Mouse (Mus musculus) MEL (cell line): ENCODE data around the gene Rxfp1. TPM values are rescaled to one million over a fixed set of nuclear protein-coding genes. Genes with fewer than 3 reads are reported as not detected.

Experiments used
- DNase-seq: peaks from one replicate; pipeline ENCODE4 v3.0.0; 2011; ENCODE audit warnings: low read depth, low spot score
- H3K27ac ChIP-seq: 2 replicates; pipeline ENCODE4 v1.5.1; 2012; ENCODE audit warnings: low read depth, mild to moderate bottlenecking, control low read depth, low read length, moderate library complexity; ENCODE audit not compliant: control insufficient read depth
- H3K27me3 ChIP-seq, 2 experiments: fragments of 150-350 bp in 1 of 2; sonication (generic) in 1 of 2; 2 replicates each; pipeline ENCODE4 v1.6.1; 2012; ENCODE audit warnings: low read length in 2 of 2, mild to moderate bottlenecking in 2 of 2, improper control_type of control experiment in 1 of 2, moderate library complexity in 1 of 2; ENCODE audit not compliant: insufficient read depth in 2 of 2, control insufficient read depth in 1 of 2
- H3K36me3 ChIP-seq, 2 experiments: 2 replicates each; pipeline ENCODE4 v1.6.1; 2012 to 2014; ENCODE audit warnings: low read length in 2 of 2, improper control_type of control experiment in 1 of 2, inconsistent platforms in 1 of 2, mild to moderate bottlenecking in 1 of 2; ENCODE audit not compliant: insufficient read depth in 2 of 2, control insufficient read depth in 1 of 2
- H3K4me1 ChIP-seq, 2 experiments: fragments of 150-350 bp in 1 of 2; sonication (generic) in 1 of 2; 2 replicates each; pipeline ENCODE4 v1.6.1; 2012; ENCODE audit warnings: low read length in 2 of 2, improper control_type of control experiment in 1 of 2, mild to moderate bottlenecking in 1 of 2; ENCODE audit not compliant: insufficient read depth in 2 of 2, control insufficient read depth in 1 of 2
- H3K4me3 ChIP-seq, 2 experiments: fragments of 150-350 bp in 1 of 2; sonication (generic) in 1 of 2; 2 replicates each; pipeline ENCODE4 v1.5.1; 2012; ENCODE audit warnings: low read depth in 2 of 2, low read length in 2 of 2, mild to moderate bottlenecking in 2 of 2, moderate library complexity in 2 of 2, control low read depth in 1 of 2, improper control_type of control experiment in 1 of 2; ENCODE audit not compliant: control insufficient read depth in 1 of 2, insufficient read depth in 1 of 2
- H3K79me2 ChIP-seq: 2 replicates; pipeline ENCODE4 v1.6.1; 2012; ENCODE audit warnings: mild to moderate bottlenecking, low read length, moderate library complexity; ENCODE audit not compliant: control insufficient read depth, poor library complexity, insufficient read depth
- H3K9ac ChIP-seq: 2 replicates; pipeline ENCODE4 v1.6.1; 2012; ENCODE audit warnings: low read depth, mild to moderate bottlenecking, control low read depth, low read length, moderate library complexity; ENCODE audit not compliant: control insufficient read depth, poor library complexity, severe bottlenecking
- H3K9me3 ChIP-seq: fragments of 150-350 bp; sonication (generic); replicated peaks from 2 replicates; pipeline ENCODE4 v1.6.1; 2012; ENCODE audit warnings: mild to moderate bottlenecking, low read length, improper control_type of control experiment, moderate library complexity; ENCODE audit not compliant: insufficient read depth
- CHD1 ChIP-seq: IDR thresholded peaks from 2 replicates; pipeline ENCODE4 v1.6.1; 2012; ENCODE audit warnings: low read depth, mild to moderate bottlenecking, inconsistent platforms, low read length, improper control_type of control experiment
- E2F4 ChIP-seq: IDR thresholded peaks from 2 replicates; pipeline ENCODE4 v1.6.1; 2011; ENCODE audit warnings: low read depth, low read length, improper control_type of control experiment, borderline replicate concordance
- ELF1 ChIP-seq: IDR thresholded peaks from 2 replicates; pipeline ENCODE4 v1.6.1; 2014; ENCODE audit warnings: low read depth, mild to moderate bottlenecking, inconsistent platforms, low read length, improper control_type of control experiment, moderate library complexity
- EP300 ChIP-seq, 2 experiments: IDR thresholded peaks; 2 replicates each; pipeline ENCODE4 v1.6.1; 2011; ENCODE audit warnings: improper control_type of control experiment in 2 of 2, low read length in 2 of 2, low read depth in 1 of 2, mild to moderate bottlenecking in 1 of 2
- GABPA ChIP-seq: IDR thresholded peaks from 2 replicates; pipeline ENCODE4 v1.6.1; 2012; ENCODE audit warnings: low read depth, mild to moderate bottlenecking, inconsistent platforms, low read length, improper control_type of control experiment, moderate library complexity
- JUND ChIP-seq: IDR thresholded peaks from 2 replicates; pipeline ENCODE4 v1.6.1; 2011; ENCODE audit warnings: low read depth, mild to moderate bottlenecking, improper control_type of control experiment, low read length
- KAT2A ChIP-seq: conservative IDR thresholded peaks from 2 replicates; pipeline ENCODE4 v1.6.1; 2012; ENCODE audit warnings: low read depth, low read length, improper control_type of control experiment, inconsistent platforms
- MAFK ChIP-seq: IDR thresholded peaks from 2 replicates; pipeline ENCODE4 v1.6.1; 2011; ENCODE audit warnings: low read depth, mild to moderate bottlenecking, low read length, improper control_type of control experiment, borderline replicate concordance
- MAX ChIP-seq: IDR thresholded peaks from 2 replicates; pipeline ENCODE4 v1.6.1; 2011; ENCODE audit warnings: low read length, improper control_type of control experiment
- MYB ChIP-seq: IDR thresholded peaks from 2 replicates; pipeline ENCODE4 v1.6.1; 2011; ENCODE audit warnings: mild to moderate bottlenecking, low read depth, low read length, improper control_type of control experiment
- NELFE ChIP-seq: IDR thresholded peaks from 2 replicates; pipeline ENCODE4 v1.6.1; 2011; ENCODE audit warnings: low read depth, low read length, improper control_type of control experiment
- NRF1 ChIP-seq: IDR thresholded peaks from 2 replicates; pipeline ENCODE4 v1.6.1; 2014; ENCODE audit warnings: low read depth, mild to moderate bottlenecking, inconsistent platforms, low read length, improper control_type of control experiment, moderate library complexity; ENCODE audit not compliant: poor library complexity, insufficient read depth, severe bottlenecking
- POLR2AphosphoS5 ChIP-seq: IDR thresholded peaks from 2 replicates; pipeline ENCODE4 v1.6.1; 2012; ENCODE audit warnings: low read depth, borderline replicate concordance, mild to moderate bottlenecking, inconsistent platforms, low read length, moderate library complexity, mixed read lengths
- RCOR1 ChIP-seq: IDR thresholded peaks from 2 replicates; pipeline ENCODE4 v1.6.1; 2012; ENCODE audit warnings: low read depth, mild to moderate bottlenecking, inconsistent platforms, low read length, improper control_type of control experiment
- SIN3A ChIP-seq: IDR thresholded peaks from 2 replicates; pipeline ENCODE4 v1.6.1; 2012; ENCODE audit warnings: low read length, improper control_type of control experiment, inconsistent platforms
- TBP ChIP-seq: IDR thresholded peaks from 2 replicates; pipeline ENCODE4 v1.8.0; 2011; ENCODE audit warnings: low read depth, low read length, improper control_type of control experiment
- TCF12 ChIP-seq: IDR thresholded peaks from 2 replicates; pipeline ENCODE4 v1.6.1; 2014; ENCODE audit warnings: low read depth, mild to moderate bottlenecking, inconsistent platforms, low read length, improper control_type of control experiment, moderate library complexity
- UBTF ChIP-seq: IDR thresholded peaks from 2 replicates; pipeline ENCODE4 v1.6.1; 2012; ENCODE audit warnings: low read depth, mild to moderate bottlenecking, inconsistent platforms, low read length, improper control_type of control experiment, moderate library complexity, borderline replicate concordance; ENCODE audit not compliant: insufficient read depth
- USF1 ChIP-seq: IDR thresholded peaks from 2 replicates; pipeline ENCODE4 v1.6.1; 2014; ENCODE audit warnings: low read depth, mild to moderate bottlenecking, inconsistent platforms, low read length, improper control_type of control experiment, moderate library complexity
- USF2 ChIP-seq, 2 experiments: IDR thresholded peaks; 2 replicates each; pipeline ENCODE4 v1.6.1; 2011 to 2012; ENCODE audit warnings: improper control_type of control experiment in 2 of 2, low read length in 2 of 2, borderline replicate concordance in 1 of 2, inconsistent platforms in 1 of 2, low read depth in 1 of 2, mild to moderate bottlenecking in 1 of 2; ENCODE audit not compliant: insufficient read depth in 1 of 2
- ZKSCAN1 ChIP-seq: IDR thresholded peaks from 2 replicates; pipeline ENCODE4 v1.6.1; 2012; ENCODE audit warnings: low read depth, mild to moderate bottlenecking, inconsistent platforms, low read length, improper control_type of control experiment, moderate library complexity
- ZMIZ1 ChIP-seq: IDR thresholded peaks from 2 replicates; pipeline ENCODE4 v1.6.1; 2012; ENCODE audit warnings: low read depth, mild to moderate bottlenecking, inconsistent platforms, low read length, improper control_type of control experiment, moderate library complexity
- ZNF384 ChIP-seq: IDR thresholded peaks from 2 replicates; pipeline ENCODE4 v1.6.1; 2012; ENCODE audit warnings: low read depth, mild to moderate bottlenecking, inconsistent platforms, low read length, improper control_type of control experiment
- polyA plus RNA-seq, 2 experiments: library from polyadenylated mRNA; stranded (reverse) in 1 of 2; unstranded in 1 of 2; fragments of >175 nt in 1 of 2; fragments of >200 nt in 1 of 2; gene quantifications; 2 replicates each; pipeline versions ENCODE4 v1.2.1 to v1.2.4; 2012; ENCODE audit warnings: low replicate concordance in 2 of 2, low read depth in 1 of 2; ENCODE audit not compliant: insufficient read length in 2 of 2, insufficient read depth in 1 of 2, missing spikeins in 1 of 2
- total RNA-seq: library from RNA; depleted of rRNA; stranded (reverse); fragments of 300-350 nt; gene quantifications from 2 replicates; pipeline ENCODE4 v1.2.3, GENCODE M21; 2012; rRNA removed

The Rxfp1 gene
- total RNA-seq (not detected in 2 replicates), polyA plus RNA-seq (not detected)

DNA sequence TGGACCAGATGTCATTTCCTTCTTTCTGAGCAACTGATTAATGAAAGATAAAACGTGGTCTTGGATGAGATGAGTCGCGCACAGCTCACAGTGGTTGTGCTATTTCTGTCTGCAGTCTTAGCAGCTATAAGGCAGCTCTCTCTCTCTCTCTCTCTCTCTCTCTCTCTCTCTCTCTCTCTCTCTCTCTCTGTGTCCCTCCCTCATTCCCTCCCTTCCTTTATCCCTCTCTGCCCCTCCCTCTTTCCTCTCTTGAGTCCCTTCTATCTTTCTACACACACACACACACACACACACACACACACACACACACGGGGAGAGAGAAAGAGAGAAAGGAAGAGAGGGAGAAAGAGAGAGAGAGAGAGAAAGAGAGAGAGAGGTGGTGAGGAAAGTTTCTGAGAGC is at the start of gene Rxfp1:
Gene Rxfp1 (minus strand): TSS at position 101 of the 400 bp plus-strand sequence.
- Histone ChIP-seq H3K9me3 (no peaks in the 10 kb centered on the region), H3K4me1 (no peaks in the 10 kb centered on the region), H3K9ac (no peak within 1 kb of the TSS), H3K36me3 (no peaks in the 10 kb centered on the region), H3K79me2 (no peaks in the 10 kb centered on the region), H3K4me3 (no peak within 1 kb of the TSS), H3K27ac (no peak within 1 kb of the TSS), H3K27me3 (peaks cover 2% of the 10 kb centered on the region in 2 experiments; a peak in 3 of 4 replicates)
- no peak for DNase-seq
- TF ChIP-seq KAT2A (no peak), MYB (no peak), SIN3A (no peak), CHD1 (no peak), RCOR1 (no peak), TBP (no peak), TCF12 (no peak), ZNF384 (no peak), MAFK (no peak), ELF1 (no peak), USF2 (IDR thresholded peaks at IDR 0.05; ENCODE audit: borderline replicate concordance in 1 of 2, insufficient read depth in 1 of 2, low read depth in 1 of 2, low read length in 2 of 2) (no peak)

GRCm38 (mm10) chr3:79784362-79784736 is 46.7 kb upstream of the Rxfp1 start:
- no peak for DNase-seq
- no peak overlapping the region for H3K9ac ChIP-seq
- H3K4me3 ChIP-seq, result no peak overlapping the region
- no peaks in the 10 kb centered on the region for H3K9me3 ChIP-seq
- H3K36me3 ChIP-seq, result no peaks in the 10 kb centered on the region
- H3K79me2 ChIP-seq, result no peaks in the 10 kb centered on the region
- no peak overlapping the region for H3K27ac ChIP-seq
- H3K4me1 ChIP-seq, result no peaks in the 10 kb centered on the region
- peaks cover 0 to 6% of the 10 kb centered on the region in 2 experiments; a peak in 3 of 4 replicates for H3K27me3 ChIP-seq
- TF ChIP-seq NRF1 (no peak), GABPA (no peak), JUND (no peak), TCF12 (no peak), TBP (no peak), MAX (no peak), NELFE (no peak), ZKSCAN1 (no peak), UBTF (no peak), MAFK (no peak), E2F4 (no peak), POLR2AphosphoS5 (no peak), ZMIZ1 (no peak), USF1 (no peak), SIN3A (no peak), EP300 (IDR thresholded peaks at IDR 0.05; ENCODE audit: low read depth in 1 of 2, low read length in 2 of 2) (no peak)
- TF ChIP-seq, all 39 proteins: peak for 0
